Mouse (Mus musculus) kidney, adult 18-20 months (tissue): ENCODE data around the gene Kcng4.

Experiments used
- DNase-seq: peaks from one replicate; pipeline ENCODE4 v3.0.0; 2021

Kcng4 gene

DNA sequence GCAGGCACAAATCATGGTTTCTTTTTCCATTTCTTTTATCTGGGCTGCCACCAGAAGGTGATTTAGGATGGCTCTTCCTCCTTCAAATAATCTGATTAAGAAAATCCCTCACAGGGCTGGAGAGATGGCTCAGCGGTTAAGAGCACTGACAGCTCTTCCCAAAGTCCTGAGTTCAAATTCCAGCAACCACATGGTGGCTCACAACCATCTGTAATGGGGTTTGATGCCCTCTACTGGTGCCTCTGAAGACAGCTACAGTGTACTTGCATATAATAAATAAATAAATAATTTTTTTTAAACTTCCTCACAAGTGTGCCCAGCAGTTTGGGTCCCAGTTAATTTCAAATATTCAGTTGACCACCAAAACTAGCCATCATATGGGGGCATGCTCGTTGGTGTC lies 29.3 kb downstream of the Kcng4 start:
- no peak for DNase-seq

DNA sequence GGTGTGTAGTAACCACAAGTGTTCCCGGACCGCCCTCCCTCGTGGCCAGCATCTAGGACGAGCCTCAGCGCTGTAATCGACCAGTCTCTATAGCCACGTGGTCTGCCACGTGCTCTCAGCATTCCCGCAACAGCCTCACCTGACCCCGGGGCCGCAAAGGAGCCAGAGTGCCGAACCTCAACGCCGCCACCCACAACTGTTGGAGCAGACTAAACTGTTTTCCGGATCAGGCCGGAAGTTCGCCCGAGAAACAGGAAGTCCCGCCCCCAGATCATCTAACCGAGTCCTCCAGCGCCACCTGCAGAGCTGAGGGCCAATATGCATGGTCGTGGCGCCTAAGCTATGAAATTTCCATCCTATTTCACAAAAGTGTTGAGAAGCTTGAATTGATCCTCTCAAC lies 30.5 kb downstream of the Kcng4 start, which contains the start of gene Taf1c:
TSS of gene Taf1c (minus strand) at position 227 of the 400 bp plus-strand sequence.
- DNase-seq, result peak; percentile 94

DNA sequence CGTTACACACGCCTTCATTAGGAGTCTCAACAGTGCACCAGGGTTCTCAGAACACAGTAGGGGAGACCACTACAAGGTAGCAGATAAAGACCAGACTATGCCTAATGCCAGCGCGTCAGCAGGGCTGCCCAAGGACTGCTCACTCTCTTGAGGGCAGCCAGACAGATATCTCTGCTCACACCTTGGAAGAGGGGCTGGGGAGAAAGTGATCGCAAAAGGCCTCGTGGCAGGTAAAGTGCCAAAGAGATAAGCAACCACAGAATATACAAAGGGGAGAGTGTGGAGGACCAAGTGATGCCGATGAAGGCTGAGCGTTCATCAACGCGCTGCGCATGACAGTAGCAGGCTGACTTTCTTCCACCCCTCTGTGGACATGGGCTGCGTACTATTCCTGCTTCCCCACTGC lies 31.1 kb downstream of the Kcng4 start:
- DNase-seq, result no peak

DNA sequence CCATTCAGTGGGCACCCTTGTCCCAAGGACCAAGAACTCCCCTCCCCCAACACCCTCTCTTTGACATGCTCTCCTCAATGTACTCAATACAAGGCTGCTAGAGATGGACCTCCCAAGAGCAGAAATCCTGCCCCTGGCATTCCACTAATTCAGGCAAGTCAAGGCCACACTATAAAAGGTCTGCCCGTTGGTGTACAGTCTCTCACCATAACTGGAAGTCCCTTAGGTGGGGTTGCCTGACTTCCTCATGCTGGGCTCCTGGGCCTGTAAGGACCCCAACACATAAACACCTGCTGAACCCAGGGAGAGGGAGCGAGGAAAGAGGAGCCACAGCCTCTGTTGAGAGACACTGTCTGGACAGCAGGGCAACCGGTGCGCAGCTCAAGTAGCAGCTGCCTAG lies 31.7 kb downstream of the Kcng4 start:
- DNase-seq, result no peak

DNA sequence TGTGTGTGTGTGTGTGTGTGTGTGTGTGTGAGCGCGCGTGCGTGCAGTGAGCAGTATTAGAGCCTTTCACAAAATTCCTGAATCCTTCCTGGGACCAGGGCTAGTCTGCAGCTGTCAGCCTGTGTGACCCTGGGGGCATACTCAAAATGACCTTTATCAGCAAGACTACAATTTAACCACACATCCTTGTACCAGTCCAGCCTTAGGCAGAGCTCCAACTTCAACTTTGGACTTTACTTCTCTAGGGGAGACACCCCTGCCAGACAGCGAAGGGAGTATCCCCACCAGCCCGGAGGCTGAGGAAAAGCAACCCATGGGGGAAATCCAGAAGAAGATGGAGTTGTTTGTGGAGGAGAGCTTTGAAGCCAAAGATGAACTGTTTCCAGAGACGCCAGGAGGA lies 44.0 kb downstream of the Kcng4 start:
- DNase-seq, result peak; percentile 39

DNA sequence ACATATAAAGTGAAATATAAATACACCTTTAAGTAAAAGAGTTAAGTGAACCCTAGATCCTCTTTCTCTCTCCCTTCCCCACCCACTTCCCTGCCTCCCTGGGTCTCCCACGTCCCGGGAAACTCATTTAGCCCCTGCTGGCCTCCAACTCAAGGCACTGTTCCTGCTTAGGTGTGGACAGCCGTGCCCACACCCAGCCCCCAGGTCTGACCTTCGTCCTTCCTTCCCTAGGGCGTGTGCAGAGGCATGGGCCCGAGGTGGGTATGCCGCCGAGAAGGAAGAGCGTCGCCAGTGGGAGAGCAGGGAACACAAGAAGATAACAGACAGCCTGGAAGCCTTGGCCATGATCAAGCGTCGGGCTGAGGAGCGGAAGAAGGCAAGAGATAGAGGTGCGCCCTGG lies 45.1 kb downstream of the Kcng4 start:
- no peak for DNase-seq

- no peak for DNase-seq
Measured at GRCm38 (mm10) chr8:119588844-119589243, 46.6 kb downstream of the Kcng4 start.

- no peak for DNase-seq
Measured at GRCm38 (mm10) chr8:119588321-119588720, 47.2 kb downstream of the Kcng4 start.

GRCm38 (mm10) chr8:119585901-119586300 lies 49.6 kb downstream of the Kcng4 start:
- DNase-seq, result no peak

DNA sequence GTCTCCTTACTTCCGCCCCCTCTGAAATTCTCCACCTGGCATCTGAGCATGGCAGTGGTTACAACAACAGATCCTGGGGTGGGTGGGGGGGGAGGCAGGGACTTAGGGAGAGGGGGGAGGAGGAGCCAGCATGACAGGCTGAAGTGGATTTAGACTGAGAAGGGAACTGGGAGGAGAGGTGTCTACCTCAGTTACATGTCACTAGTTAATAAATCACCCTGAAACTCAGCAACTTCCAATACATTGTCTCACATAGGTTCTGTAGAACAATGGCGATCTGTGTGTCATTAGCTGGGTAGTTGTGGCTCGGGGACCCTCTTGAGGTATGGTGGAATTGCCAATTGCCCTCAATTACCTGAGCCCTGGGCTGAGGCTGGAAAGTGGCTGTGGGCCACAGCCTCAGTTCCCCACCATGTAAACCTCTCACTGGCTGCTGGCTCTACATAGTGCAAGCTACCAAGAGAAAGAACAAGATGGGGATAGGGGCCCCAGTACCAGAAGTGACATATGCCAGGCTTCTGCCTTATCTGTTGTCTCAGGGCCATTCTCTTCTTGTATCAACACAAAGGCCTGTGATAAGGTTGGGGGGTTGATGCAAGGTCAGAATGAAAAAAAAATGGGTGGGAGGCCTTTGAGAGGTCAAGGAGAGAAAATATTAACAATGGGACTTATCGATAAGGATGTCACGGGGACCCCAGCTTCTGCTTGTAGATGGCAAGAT lies 54.9 kb downstream of the Kcng4 start:
- DNase-seq, result no peak

DNA sequence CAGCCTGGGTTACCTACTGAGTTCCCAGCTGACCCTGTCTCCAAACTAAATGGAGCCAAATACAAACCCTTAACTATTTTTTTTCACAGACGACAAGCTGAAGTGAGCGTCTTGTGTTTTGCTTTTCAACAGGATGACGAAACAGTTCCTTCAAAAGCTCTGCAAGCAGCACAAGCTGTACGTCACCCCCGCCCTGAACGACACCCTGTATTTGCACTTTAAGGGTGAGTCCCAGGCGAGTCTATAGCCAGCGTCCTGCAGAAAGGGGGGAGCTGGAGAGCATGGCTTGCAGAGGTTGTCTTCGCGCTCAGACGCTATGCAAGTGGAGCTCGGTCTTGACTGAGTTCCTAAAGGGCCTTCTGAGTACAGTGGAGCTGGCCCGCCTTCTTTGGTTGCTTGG lies 56.4 kb downstream of the Kcng4 start:
- no peak for DNase-seq

- no peak for DNase-seq
Measured at GRCm38 (mm10) chr8:119575366-119575726, 60.1 kb downstream of the Kcng4 start.

- DNase-seq, result peak; percentile 99
Measured at GRCm38 (mm10) chr8:119574437-119575365, 60.8 kb downstream of the Kcng4 start, which contains the start of the genes Hsdl1 and Dnaaf1. Gene Hsdl1 (minus strand): TSS chr8:119575183. Gene Dnaaf1 (plus strand): TSS chr8:119575235.
